Mouse (Mus musculus) WW6 (cell line): ENCODE results near the gene Med13.
A peak's percentile ranks its signal among the peaks of the same experiment; 100 is the strongest.
"Not testable (repeated sequence)": the region's sequence is repeated elsewhere in the genome, so short reads cannot be mapped to it uniquely, and the experiment has no call there.

Experiments used
- DNase-seq: peaks from one replicate; pipeline ENCODE4 v3.0.0-alpha.2; 2013; ENCODE audit warnings: low read depth, low spot score

The Med13 gene

DNA sequence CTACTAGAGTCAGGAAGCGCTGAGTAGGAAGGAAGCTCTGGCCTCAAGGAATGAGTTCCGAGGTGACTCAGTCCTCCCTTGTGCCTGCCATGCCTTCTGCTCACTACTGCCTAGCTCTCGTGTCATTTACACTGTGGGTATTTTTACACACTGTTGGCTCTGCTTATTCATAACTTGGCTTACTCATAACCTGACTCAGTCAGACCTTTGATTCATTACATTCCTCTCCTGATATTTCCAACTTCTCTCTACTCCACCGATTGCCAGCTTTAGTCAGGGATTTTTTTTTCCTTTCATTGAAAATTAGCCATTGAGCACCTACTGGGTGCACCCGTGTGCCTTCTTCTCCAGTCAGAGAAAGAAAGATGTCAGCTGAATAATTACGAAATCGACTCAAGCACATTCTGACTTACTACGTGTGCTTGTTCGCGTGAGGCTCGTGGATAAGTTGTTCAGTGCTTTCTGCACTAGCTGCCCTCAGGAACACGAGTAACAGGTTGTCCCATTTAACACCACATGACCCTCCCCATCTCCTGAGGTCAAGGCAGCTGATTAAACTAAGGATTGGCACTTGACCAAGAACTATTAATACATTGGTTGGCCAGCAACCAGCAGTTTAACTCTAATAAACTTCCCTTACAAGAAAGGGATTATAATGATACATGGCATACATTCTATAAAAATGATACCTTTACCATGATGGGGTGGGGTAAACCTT is 23.3 kb upstream of the Med13 start:
- DNase-seq: no peak

DNA sequence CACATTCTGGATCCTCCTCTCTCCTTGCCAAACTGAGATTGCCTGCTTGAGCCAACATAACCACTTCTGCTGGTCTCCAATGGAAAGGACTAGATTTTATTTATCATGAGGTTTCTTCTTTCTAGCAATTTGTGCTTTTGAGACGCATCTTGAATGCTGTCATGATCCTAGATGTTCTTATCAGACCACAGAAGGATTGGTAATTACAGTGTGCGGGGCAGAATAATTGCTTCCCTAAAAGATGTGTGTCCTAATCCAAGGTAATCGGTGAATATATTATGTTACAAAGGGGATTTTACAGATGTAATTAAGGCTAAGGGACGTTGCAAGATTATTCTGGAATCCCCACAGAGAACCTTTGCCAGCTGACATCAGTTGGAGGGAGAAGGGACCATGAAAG is 21.6 kb upstream of the Med13 start:
- DNase-seq: no peak

DNA sequence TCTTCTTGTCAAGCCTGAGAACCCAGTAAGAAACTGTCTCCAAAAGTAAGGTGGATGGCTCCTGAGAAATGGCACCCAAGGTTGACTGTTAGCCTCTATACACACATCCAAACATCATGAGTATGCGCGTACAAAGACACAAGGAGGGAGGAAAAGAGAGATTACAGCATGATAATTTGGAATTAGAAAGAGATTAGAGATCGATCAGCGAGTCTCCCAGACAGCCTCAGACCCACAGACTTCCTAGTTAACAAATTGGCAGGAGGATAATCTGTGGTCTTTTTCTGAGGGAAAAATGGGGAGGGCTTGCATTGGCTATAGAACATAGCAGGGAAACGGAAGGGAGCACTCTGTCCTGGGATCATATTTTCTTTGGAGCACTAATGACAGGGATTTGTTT is 20.4 kb upstream of the Med13 start:
- no peak for DNase-seq

DNA sequence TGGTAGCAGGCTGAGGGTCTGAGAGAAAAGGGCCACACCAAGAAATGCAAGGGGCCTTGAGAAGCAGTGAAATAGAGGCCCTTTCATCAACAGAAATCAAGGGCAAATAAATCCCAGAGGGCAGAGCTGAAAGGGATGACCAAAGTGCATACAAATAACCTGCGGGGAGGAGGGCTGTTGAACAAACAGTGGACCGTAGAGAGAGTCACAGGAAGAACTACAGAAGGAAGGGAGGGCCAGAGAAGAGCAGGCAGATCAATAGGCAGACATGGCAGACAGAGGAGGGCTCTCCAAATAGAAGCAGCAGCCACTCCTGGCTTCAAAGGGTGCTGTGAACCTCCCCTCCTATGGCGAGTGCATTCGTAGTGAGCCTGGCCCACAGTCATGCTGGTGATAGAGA is 19.3 kb upstream of the Med13 start:
- DNase-seq: no peak

GRCm38 (mm10) chr11:86375086-86375485 is 17.7 kb upstream of the Med13 start:
- no peak for DNase-seq

DNA sequence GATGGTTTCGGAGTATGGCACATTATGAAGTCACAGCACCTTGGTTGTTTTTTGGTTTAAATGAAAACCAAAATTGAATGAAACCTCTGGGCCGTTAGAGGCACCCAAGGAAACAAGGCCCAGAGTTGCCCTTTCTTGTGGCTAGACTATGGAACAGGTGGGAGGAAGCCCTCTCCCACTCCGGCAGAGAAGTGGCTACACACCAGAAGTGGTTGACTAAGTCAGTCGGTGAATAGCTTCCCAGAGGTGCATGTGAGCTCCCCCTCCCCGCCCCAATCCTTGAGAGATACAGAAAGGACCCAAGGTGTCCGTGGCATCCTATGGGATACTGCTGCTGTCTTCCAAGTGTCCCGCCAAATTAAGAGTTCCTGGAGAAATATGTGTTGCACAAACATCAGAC is 13.9 kb upstream of the Med13 start:
- DNase-seq: no peak

- no peak for DNase-seq
These were observed 12.5 kb upstream of the Med13 start for GRCm38 (mm10) chr11:86369860-86370259.

- DNase-seq: no peak
These were observed 11.6 kb upstream of the Med13 start for GRCm38 (mm10) chr11:86369003-86369402.

GRCm38 (mm10) chr11:86364709-86365452 is 7.5 kb upstream of the Med13 start:
- DNase-seq: no peak

- DNase-seq: peak; percentile 98
These were observed 654 bp upstream of the Med13 start for GRCm38 (mm10) chr11:86357984-86358528.

DNA sequence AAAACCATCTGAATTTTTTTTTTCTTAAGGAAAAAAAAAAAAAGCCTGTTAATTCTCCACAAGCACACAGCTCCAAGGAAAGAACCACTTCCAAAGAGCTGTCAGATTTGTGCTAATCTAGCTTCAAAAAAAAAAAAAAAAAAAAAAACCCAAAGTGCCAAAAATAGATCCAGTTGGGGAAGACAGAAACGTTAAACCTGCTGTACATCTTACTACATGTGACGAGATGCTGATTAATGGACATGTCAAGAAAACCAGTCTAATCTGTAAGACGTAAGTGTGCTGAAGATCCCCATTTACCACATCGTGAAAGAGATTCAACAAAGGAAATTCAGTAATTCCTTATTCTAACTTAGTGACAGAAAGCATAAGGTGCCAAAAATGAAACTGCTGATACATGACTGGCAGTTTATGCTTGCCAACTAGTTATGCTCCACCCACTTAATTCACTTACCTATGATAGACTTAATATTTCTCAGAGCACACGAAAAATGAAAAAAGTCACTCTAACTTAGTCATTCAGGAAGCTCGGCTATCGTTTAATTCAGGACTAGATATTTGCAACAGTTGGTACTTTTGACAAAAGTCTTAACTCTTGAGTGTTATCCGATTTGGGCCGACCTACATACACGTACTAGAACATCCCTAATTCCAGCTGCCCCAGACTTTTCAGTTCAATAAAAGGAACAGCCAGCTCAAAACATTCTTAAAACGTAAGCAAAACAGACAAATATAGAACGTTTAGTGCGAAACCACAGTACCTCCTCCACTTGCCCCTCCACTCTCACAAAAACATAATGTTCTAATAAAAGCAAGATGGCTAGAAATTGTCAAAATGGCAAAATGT is 1.2 kb downstream of the Med13 start:
- no peak for DNase-seq

- DNase-seq: no peak
These were observed 3.8 kb downstream of the Med13 start for GRCm38 (mm10) chr11:86353586-86353985.

DNA sequence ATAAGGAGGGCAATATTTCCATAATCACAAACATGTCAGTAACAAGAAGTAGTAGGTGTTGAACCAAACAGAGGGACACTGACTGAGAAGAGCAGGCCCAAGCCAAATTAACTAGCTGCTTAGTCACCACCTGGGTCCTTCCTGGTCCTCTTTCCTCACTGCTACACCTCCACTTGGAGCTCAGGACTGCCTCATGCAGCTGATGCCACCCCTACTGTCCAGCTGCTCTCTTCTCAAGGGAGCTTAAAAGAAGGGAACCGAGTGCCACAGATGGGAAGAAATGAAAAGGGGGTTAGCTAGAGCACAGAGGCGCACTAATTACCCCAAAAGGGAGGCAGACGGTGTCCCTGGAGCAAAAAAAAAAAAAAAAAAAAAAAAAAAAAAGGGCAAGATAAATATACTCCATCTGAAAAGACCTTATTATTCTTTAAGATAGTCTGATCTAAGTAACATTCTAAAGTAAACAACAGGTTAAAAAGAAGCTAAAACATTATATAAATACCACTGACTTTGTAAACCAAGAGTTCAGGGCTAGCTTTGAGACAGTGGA is 5.6 kb downstream of the Med13 start:
- no peak for DNase-seq

DNA sequence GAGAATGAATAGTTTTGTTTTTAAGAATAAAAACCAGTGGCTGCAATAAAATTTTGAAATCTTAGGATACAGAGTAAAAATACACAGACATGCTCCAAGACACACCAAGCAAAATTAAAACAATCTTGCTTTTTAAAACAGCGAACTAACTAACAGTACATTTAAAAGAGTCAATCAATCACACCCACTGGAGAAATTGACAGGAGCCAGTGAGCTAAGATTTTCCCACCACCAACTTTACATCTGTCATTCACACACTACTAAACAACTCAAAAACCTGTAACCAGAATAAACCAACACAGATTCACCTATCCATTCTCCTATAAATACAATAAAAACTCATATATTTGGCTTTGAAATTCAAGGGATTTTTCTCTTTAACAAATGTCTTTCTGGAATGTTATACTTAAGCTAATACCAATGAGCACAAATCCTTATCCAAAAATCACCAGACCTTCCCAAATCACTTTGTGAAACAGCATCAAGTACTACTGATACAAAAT is 6.7 kb downstream of the Med13 start:
- no peak for DNase-seq

- DNase-seq: no peak
These were observed 8.1 kb downstream of the Med13 start for GRCm38 (mm10) chr11:86349325-86349724.

GRCm38 (mm10) chr11:86348872-86349271 is 8.5 kb downstream of the Med13 start:
- no peak for DNase-seq

DNA sequence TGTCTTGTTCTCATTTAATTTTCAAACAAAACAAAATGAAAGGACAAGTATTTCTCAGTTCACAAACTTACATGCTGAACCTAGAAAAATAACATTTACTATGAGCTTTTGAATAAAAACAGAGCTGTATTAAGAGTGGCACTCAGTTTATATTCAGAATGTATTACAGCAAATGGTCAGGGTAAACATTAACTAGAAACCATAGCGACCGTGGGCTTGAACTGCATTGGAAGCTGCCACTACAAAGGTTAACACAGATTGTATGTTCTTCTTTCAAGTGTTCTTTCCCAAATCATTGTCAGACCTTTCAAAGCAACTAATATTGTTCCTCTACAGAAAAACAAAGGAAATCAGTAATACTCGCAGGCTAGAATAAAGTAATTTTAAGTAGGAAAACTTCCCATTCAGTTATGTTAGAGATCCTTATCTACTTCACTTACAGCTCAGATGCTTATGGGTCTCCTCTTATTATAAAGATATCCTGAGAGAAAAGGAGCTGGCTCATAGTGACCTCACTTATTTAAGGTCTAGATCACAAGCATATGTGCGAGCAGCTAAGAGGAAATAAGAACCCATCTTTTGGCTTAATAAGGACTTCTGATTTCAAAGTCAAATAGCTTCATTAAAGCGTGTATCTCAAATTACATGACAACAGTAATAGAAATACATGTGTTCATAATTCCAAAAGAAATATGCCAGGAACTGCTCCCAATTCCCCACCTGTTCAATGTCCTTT is 9.8 kb downstream of the Med13 start:
- DNase-seq: no peak

- no peak for DNase-seq
These were observed 10.9 kb downstream of the Med13 start for GRCm38 (mm10) chr11:86346525-86346924.

GRCm38 (mm10) chr11:86344940-86345339 is 12.5 kb downstream of the Med13 start:
- DNase-seq: not testable (repeated sequence)

- DNase-seq: no peak
These were observed 33.2 kb downstream of the Med13 start for GRCm38 (mm10) chr11:86324251-86324650.

DNA sequence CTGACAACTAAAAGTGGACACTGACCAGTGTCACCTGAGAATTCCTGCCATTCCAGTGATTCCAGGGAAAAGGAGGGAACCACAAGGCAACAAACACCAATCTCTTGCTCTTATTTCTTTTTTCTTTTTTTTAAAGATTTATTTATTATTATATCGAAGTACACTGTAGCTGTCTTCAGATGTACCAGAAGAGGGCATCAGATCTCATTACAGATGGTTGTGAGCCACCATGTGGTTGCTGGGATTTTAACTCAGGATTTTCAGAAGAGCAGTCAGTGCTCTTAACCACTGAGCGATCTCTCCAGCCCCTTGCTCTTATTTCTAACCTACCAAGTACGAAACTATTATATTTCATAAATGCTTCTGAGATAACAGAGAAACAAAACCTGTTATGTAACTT is 42.4 kb downstream of the Med13 start:
- not testable (repeated sequence) for DNase-seq
